Mouse (Mus musculus): ENCODE data around the gene Nudt22. TPM values are rescaled to one million over a fixed set of nuclear protein-coding genes. Genes with fewer than 3 reads are reported as not detected.

Gene Nudt22
- polyA plus RNA-seq, 1 experiment from 2014 or later: 23.9 TPM

- no peak for DNase-seq (ENCODE audit: low spot score)
- peaks cover 27% of the 10 kb centered on the region for H3K4me1 ChIP-seq
- WGBS: 76% methylated on average over 4 of the region's 4 CpGs
Measured at GRCm38 (mm10) chr19:6948186-6948585, 47.7 kb downstream of the Nudt22 start.

GRCm38 (mm10) chr19:6947742-6948141 is 48.2 kb downstream of the Nudt22 start:
- H3K36me3 ChIP-seq: peaks cover 29% of the 10 kb centered on the region
- no peak overlapping the region for H3K4me3 ChIP-seq
- DNase-seq (ENCODE audit: low spot score): no peak
- H3K27ac ChIP-seq: no peak overlapping the region
- H3K9me3 ChIP-seq: no peaks in the 10 kb centered on the region
- peaks cover 27% of the 10 kb centered on the region for H3K4me1 ChIP-seq
- H3K27me3 ChIP-seq (ENCODE audit: insufficient read depth, poor library complexity, severe bottlenecking): no peaks in the 10 kb centered on the region
- 50% methylated on average over 4 of the region's 4 CpGs for WGBS

More at GRCm38 (mm10) chr19:6948186-6948585, 47.7 kb downstream of the Nudt22 start:
- Histone ChIP-seq H3K27me3 (ENCODE audit: insufficient read depth, poor library complexity, severe bottlenecking) (no peaks in the 10 kb centered on the region), H3K27ac (no peak overlapping the region), H3K9me3 (no peaks in the 10 kb centered on the region), H3K4me3 (no peak overlapping the region), H3K36me3 (peaks cover 29% of the 10 kb centered on the region)

GRCm38 (mm10) chr19:6943709-6944108 is 52.2 kb downstream of the Nudt22 start:
- WGBS: 91% methylated on average over 6 of the region's 6 CpGs

More at GRCm38 (mm10) chr19:6943709-6944108, 52.2 kb downstream of the Nudt22 start:
- no peak for DNase-seq (ENCODE audit: low spot score)
- peaks cover 34% of the 10 kb centered on the region for H3K4me1 ChIP-seq
- no peak overlapping the region for H3K4me3 ChIP-seq
- no peak overlapping the region for H3K27ac ChIP-seq
- H3K36me3 ChIP-seq: peaks cover 20% of the 10 kb centered on the region
- H3K27me3 ChIP-seq (ENCODE audit: insufficient read depth, poor library complexity, severe bottlenecking): peaks cover 17% of the 10 kb centered on the region; the same call in 1 of the 2 replicates
- no peaks in the 10 kb centered on the region for H3K9me3 ChIP-seq

Other genes starting within 250 kb of the Nudt22 start
- gene Rps6ka4, start 155.5 kb downstream of the Nudt22 start, polyA plus RNA-seq (2016; fragmentation: Nextera tagmentation; extraction: Ambion mirVana): 10.1 and 14.7 TPM in 2 replicates
- 0.38 and 0.63 TPM in 2 replicates for gene Ccdc88b, start 137.9 kb downstream of the Nudt22 start, polyA plus RNA-seq (2016; fragmentation: Nextera tagmentation; extraction: Ambion mirVana)
- 89.9 and 116 TPM in 2 replicates for gene Trmt112, start 86.4 kb downstream of the Nudt22 start, polyA plus RNA-seq (2016; fragmentation: Nextera tagmentation; extraction: Ambion mirVana)
- 166 and 169 TPM in 2 replicates for gene Prdx5, start 86.0 kb downstream of the Nudt22 start, polyA plus RNA-seq (2016; fragmentation: Nextera tagmentation; extraction: Ambion mirVana)
- 23.1 and 29.4 TPM in 2 replicates for gene Esrra, start 74.3 kb downstream of the Nudt22 start, polyA plus RNA-seq (2016; fragmentation: Nextera tagmentation; extraction: Ambion mirVana)
- gene Catsperz, start 70.7 kb downstream of the Nudt22 start, polyA plus RNA-seq (2016; fragmentation: Nextera tagmentation; extraction: Ambion mirVana): 2.3 and 2.4 TPM in 2 replicates
- gene Kcnk4, start 61.6 kb downstream of the Nudt22 start, polyA plus RNA-seq (2016; fragmentation: Nextera tagmentation; extraction: Ambion mirVana): 0.25 and 0.32 TPM in 2 replicates
- gene Bad, start 54.3 kb downstream of the Nudt22 start, polyA plus RNA-seq (2016; fragmentation: Nextera tagmentation; extraction: Ambion mirVana): 61.3 and 62.0 TPM in 2 replicates
- 20.3 and 23.3 TPM in 2 replicates for gene Gpr137, start 53.6 kb downstream of the Nudt22 start, polyA plus RNA-seq (2016; fragmentation: Nextera tagmentation; extraction: Ambion mirVana)
- 169 and 191 TPM in 2 replicates for gene Ppp1r14b, start 21.1 kb downstream of the Nudt22 start, polyA plus RNA-seq (2016; fragmentation: Nextera tagmentation; extraction: Ambion mirVana)
- 26.1 and 31.9 TPM in 2 replicates for gene Plcb3, start 19.6 kb downstream of the Nudt22 start, polyA plus RNA-seq (2016; fragmentation: Nextera tagmentation; extraction: Ambion mirVana)
- 110 and 131 TPM in 2 replicates for gene Fkbp2, start 15.6 kb downstream of the Nudt22 start, polyA plus RNA-seq (2016; fragmentation: Nextera tagmentation; extraction: Ambion mirVana)
- gene Vegfb, start 8.5 kb downstream of the Nudt22 start, polyA plus RNA-seq (2016; fragmentation: Nextera tagmentation; extraction: Ambion mirVana): 53.0 and 94.1 TPM in 2 replicates
- 24.6 and 29.5 TPM in 2 replicates for gene Dnajc4, start 3.5 kb downstream of the Nudt22 start, polyA plus RNA-seq (2016; fragmentation: Nextera tagmentation; extraction: Ambion mirVana)
- gene Trpt1, start within 50 bp of the Nudt22 start, polyA plus RNA-seq (2016; fragmentation: Nextera tagmentation; extraction: Ambion mirVana): 11.3 and 16.7 TPM in 2 replicates
- gene Fermt3, start 23.4 kb upstream of the Nudt22 start, polyA plus RNA-seq (2016; fragmentation: Nextera tagmentation; extraction: Ambion mirVana): 10.6 and 22.7 TPM in 2 replicates
- gene Stip1, start 43.9 kb upstream of the Nudt22 start, polyA plus RNA-seq (2016; fragmentation: Nextera tagmentation; extraction: Ambion mirVana): 320 and 388 TPM in 2 replicates
- gene Macrod1, start 60.7 kb upstream of the Nudt22 start, polyA plus RNA-seq (2016; fragmentation: Nextera tagmentation; extraction: Ambion mirVana): 8.0 and 12.4 TPM in 2 replicates
- gene Flrt1, start 109.6 kb upstream of the Nudt22 start, polyA plus RNA-seq (2016; fragmentation: Nextera tagmentation; extraction: Ambion mirVana): 0.53 and 1.0 TPM in 2 replicates
- 198 and 212 TPM in 2 replicates for gene Otub1, start 210.2 kb upstream of the Nudt22 start, polyA plus RNA-seq (2016; fragmentation: Nextera tagmentation; extraction: Ambion mirVana)
- gene Cox8a, start 221.5 kb upstream of the Nudt22 start, polyA plus RNA-seq (2016; fragmentation: Nextera tagmentation; extraction: Ambion mirVana): 1,294 and 1,907 TPM in 2 replicates
- 67.6 and 72.8 TPM in 2 replicates for gene Naa40, start 245.1 kb upstream of the Nudt22 start, polyA plus RNA-seq (2016; fragmentation: Nextera tagmentation; extraction: Ambion mirVana)

Data from heart, embryonic 10.5 days (tissue).